Comparison of ENCODE assay signal across 24 mouse cellular contexts in genomic region chr15:11552110-11552509, GRCm38 (mm10).
DNase-seq lines count a peak whose midpoint lies in the region; ATAC-seq and TF ChIP-seq lines count a peak whose summit lies in the region.
"Had no signal": no experiment of that assay in that cellular context is flagged by ENCODE, and none has a peak within 500 bp of the region (broad histone marks: within the 10 kb centered on the region; RNA-seq: fewer than 3 reads in every experiment).

No protein-coding gene starts in this region.

- no peak overlapping the region for H3K4me2 ChIP-seq in lung, postnatal 0 days (replicated peaks; ENCODE audit: low read depth, low read length)
- H3K4me2 ChIP-seq: embryonic facial prominence, embryonic 12.5 days; forebrain, embryonic 13.5 days; forebrain, embryonic 15.5 days had no signal

- no peaks in the 10 kb centered on the region for H3K27me3 ChIP-seq in lung, postnatal 0 days (replicated peaks; ENCODE audit: insufficient read depth, low read length)
- H3K27me3 ChIP-seq: CH12.LX; embryonic facial prominence, embryonic 12.5 days; forebrain, embryonic 13.5 days; forebrain, embryonic 15.5 days; Patski had no signal

- 96% methylated on average over 1 of the region's 1 CpGs for WGBS in lung, postnatal 0 days

- DNase-seq in lung, postnatal 0 days (ENCODE audit: low spot score), result no peak
- no peak for DNase-seq in lung, adult 18-20 months
- DNase-seq in 3T3-L1 (ENCODE audit: low read depth, low spot score) (peak; percentile 78), NIH3T3 (ENCODE audit: low read depth) (peak; percentile 36)
- no peak for DNase-seq in left cerebral cortex, postnatal 14 days (ENCODE audit: low spot score in 2 of 2)
- no peak for DNase-seq in heart, adult 11 months
- DNase-seq: adrenal gland, adult 8-10 months; adrenal gland, postnatal 14 days; adrenal gland, postnatal 36 days; cerebellum, adult 11-12 months; cerebellum, adult 2 months; cerebellum, adult 9-10 months; cerebellum, postnatal 10 days; cerebellum, postnatal 25 days; forebrain, postnatal 0 days had no signal

- H3K4me3 ChIP-seq in lung, postnatal 0 days (ENCODE audit: low read depth, low read length), result no peak overlapping the region
- H3K4me3 ChIP-seq: embryonic facial prominence, embryonic 10.5 days; embryonic facial prominence, embryonic 12.5 days; forebrain, embryonic 13.5 days; forebrain, embryonic 15.5 days had no signal

- TF ChIP-seq CTCF in lung, postnatal 0 days (IDR thresholded peaks at IDR 0.05), result no peak

- no peaks in the 10 kb centered on the region for H3K4me1 ChIP-seq in lung, postnatal 0 days (ENCODE audit: insufficient read depth, low read depth, low read length)
- H3K4me1 ChIP-seq: embryonic facial prominence, embryonic 10.5 days; embryonic facial prominence, embryonic 12.5 days; forebrain, embryonic 13.5 days; forebrain, embryonic 15.5 days had no signal

- H3K9ac ChIP-seq in lung, postnatal 0 days (replicated peaks; ENCODE audit: low read depth), result no peak overlapping the region
- H3K9ac ChIP-seq: embryonic facial prominence, embryonic 12.5 days; forebrain, embryonic 13.5 days; forebrain, embryonic 15.5 days; forebrain, postnatal 0 days had no signal

- 0 out of 2 replicates have a peak, but pooled peaks have one; percentile 8 for TF ChIP-seq EP300 in lung, postnatal 0 days (IDR thresholded peaks at IDR 0.05)

- intact Hi-C loops in left cerebral cortex, postnatal 14 days (cut with DNase I), result no loop called here

- peak; percentile 26; the same call in 1 of the 2 replicates for ATAC-seq in lung, postnatal 0 days
- ATAC-seq: activated CD4-positive, CD25-positive, alpha-beta regulatory T cell, adult 4 months; CD4-positive, CD25-positive, alpha-beta regulatory T cell, adult 4 months; forebrain, embryonic 13.5 days; forebrain, embryonic 15.5 days; forebrain, postnatal 0 days; Patski had no signal

- H3K36me3 ChIP-seq in lung, postnatal 0 days (ENCODE audit: insufficient read depth, low read length), result no peaks in the 10 kb centered on the region
- H3K36me3 ChIP-seq: embryonic facial prominence, embryonic 10.5 days; embryonic facial prominence, embryonic 12.5 days; forebrain, embryonic 15.5 days; G1E had no signal

- H3K27ac ChIP-seq in lung, postnatal 0 days (ENCODE audit: low read length), result no peak overlapping the region
- H3K27ac ChIP-seq: embryonic facial prominence, embryonic 10.5 days; embryonic facial prominence, embryonic 12.5 days; forebrain, embryonic 13.5 days; forebrain, embryonic 15.5 days had no signal

- H3K9me3 ChIP-seq in lung, postnatal 0 days (ENCODE audit: low read length), result no peaks in the 10 kb centered on the region
- H3K9me3 ChIP-seq: embryonic facial prominence, embryonic 10.5 days; embryonic facial prominence, embryonic 12.5 days; forebrain, embryonic 13.5 days; forebrain, embryonic 15.5 days; G1E had no signal

Comparison
In these comparisons a context has a peak if more than half of its experiments do, and no peak if none do; other contexts are left out.
1. DNase-seq: peak in 3T3-L1 (single experiment) and NIH3T3 (single experiment); none in lung, postnatal 0 days (single experiment), lung, adult 18-20 months (0 of 2), left cerebral cortex, postnatal 14 days (0 of 2) and heart, adult 11 months (single experiment).